Mouse (Mus musculus) limb, embryonic 12.5 days (tissue): Measurements from ENCODE around the gene Clca2. TPM values are rescaled to one million over a fixed set of nuclear protein-coding genes. Genes with fewer than 3 reads are reported as not detected.
"Not testable (repeated sequence)": the region's sequence is repeated elsewhere in the genome, so short reads cannot be mapped to it uniquely, and the experiment has no call there.

Experiments
- ATAC-seq: fragments of 200-750 bp; cut with Nextera tagmentation; 2 replicates; pipeline ENCODE4 v1.8.0; 2017; ENCODE audit warnings: low read depth, moderate TSS enrichment; ENCODE audit not compliant: insufficient number of reproducible peaks, insufficient read depth, low FRiP score, low TSS enrichment
- H3K27ac ChIP-seq: fragments of 300-500 bp; sonication (generic); 2 replicates; pipeline ENCODE4 v1.5.1; 2016; ENCODE audit warnings: mild to moderate bottlenecking, moderate library complexity
- H3K27me3 ChIP-seq: fragments of 300-500 bp; sonication (generic); 2 replicates; pipeline ENCODE4 v1.6.1; 2016; ENCODE audit warnings: mild to moderate bottlenecking, moderate library complexity
- H3K36me3 ChIP-seq: fragments of 300-500 bp; sonication (generic); 2 replicates; pipeline ENCODE4 v1.6.1; 2016; ENCODE audit warnings: mild to moderate bottlenecking, moderate library complexity
- H3K4me1 ChIP-seq: fragments of 300-500 bp; sonication (generic); replicated peaks from 2 replicates; pipeline ENCODE4 v1.6.1; 2016
- H3K4me2 ChIP-seq: fragments of 300-500 bp; sonication (generic); 2 replicates; pipeline ENCODE4 v1.6.1; 2016; ENCODE audit warnings: mild to moderate bottlenecking, moderate library complexity
- H3K4me3 ChIP-seq: fragments of 300-500 bp; sonication (generic); replicated peaks from 2 replicates; pipeline ENCODE4 v1.5.1; 2016; ENCODE audit warnings: mild to moderate bottlenecking
- H3K9ac ChIP-seq: fragments of 300-500 bp; sonication (generic); replicated peaks from 2 replicates; pipeline ENCODE4 v1.6.1; 2016; ENCODE audit warnings: mild to moderate bottlenecking, moderate library complexity
- H3K9me3 ChIP-seq: fragments of 300-500 bp; sonication (generic); 2 replicates; pipeline ENCODE4 v1.6.1; 2016; ENCODE audit warnings: mild to moderate bottlenecking, moderate library complexity
- WGBS: fragments of 180-500 bp; shearing (Covaris S2); methylation state at CpG from one replicate; pipeline ENCODE4 v1.1.7; 2016; 5-methylcytosine and 5-hydroxymethylcytosine counted together
- polyA plus RNA-seq: library from polyadenylated mRNA; unstranded; fragments of >200 nt; fragmentation: Nextera tagmentation; extraction: Ambion mirVana; gene quantifications from 2 replicates; pipeline ENCODE4 v1.2.1, GENCODE M21; 2016

Gene Clca2
- polyA plus RNA-seq, 1 experiment from 2014 or later: 0.53 TPM

- no peaks in the 10 kb centered on the region for H3K36me3 ChIP-seq
- 78% methylated on average over 1 of the region's 1 CpGs for WGBS
- H3K4me3 ChIP-seq: no peak overlapping the region
- no peaks in the 10 kb centered on the region for H3K27me3 ChIP-seq
- no peak overlapping the region for H3K27ac ChIP-seq
- ATAC-seq: no peak
- no peak overlapping the region for H3K4me2 ChIP-seq
- H3K9ac ChIP-seq: no peak overlapping the region
- no peaks in the 10 kb centered on the region; the same call in 1 of the 2 replicates for H3K9me3 ChIP-seq
- no peaks in the 10 kb centered on the region for H3K4me1 ChIP-seq
Observed at GRCm38 (mm10) chr3:145083081-145083480, 16.2 kb downstream of the Clca2 start.

GRCm38 (mm10) chr3:145080904-145081303, 18.3 kb downstream of the Clca2 start:
- Histone ChIP-seq H3K9me3 (no peaks in the 10 kb centered on the region; the same call in 1 of the 2 replicates), H3K4me2 (no peak overlapping the region), H3K27me3 (no peaks in the 10 kb centered on the region), H3K4me3 (no peak overlapping the region), H3K36me3 (no peaks in the 10 kb centered on the region), H3K27ac (no peak overlapping the region), H3K9ac (no peak overlapping the region), H3K4me1 (no peaks in the 10 kb centered on the region)
- ATAC-seq: no peak
- 78% methylated on average over 8 of the region's 8 CpGs for WGBS

- WGBS: 88% methylated on average over 6 of the region's 6 CpGs
- no peaks in the 10 kb centered on the region for H3K27me3 ChIP-seq
- H3K4me2 ChIP-seq: no peak overlapping the region
- no peak overlapping the region for H3K27ac ChIP-seq
- H3K36me3 ChIP-seq: no peaks in the 10 kb centered on the region
- no peak for ATAC-seq
- H3K4me3 ChIP-seq: no peak overlapping the region
- no peaks in the 10 kb centered on the region for H3K9me3 ChIP-seq
- no peak overlapping the region for H3K9ac ChIP-seq
- H3K4me1 ChIP-seq: no peaks in the 10 kb centered on the region
Observed at GRCm38 (mm10) chr3:145078405-145078804, 20.8 kb downstream of the Clca2 start.

- no peaks in the 10 kb centered on the region for H3K9me3 ChIP-seq
- no peak for ATAC-seq
- no peak overlapping the region for H3K4me3 ChIP-seq
- no peak overlapping the region for H3K4me2 ChIP-seq
- no peaks in the 10 kb centered on the region for H3K4me1 ChIP-seq
- H3K36me3 ChIP-seq: no peaks in the 10 kb centered on the region
- H3K27me3 ChIP-seq: no peaks in the 10 kb centered on the region
- H3K9ac ChIP-seq: no peak overlapping the region
- WGBS: 88% methylated on average over 3 of the region's 3 CpGs
- H3K27ac ChIP-seq: no peak overlapping the region
Observed at GRCm38 (mm10) chr3:145072339-145072738, 26.9 kb downstream of the Clca2 start.

GRCm38 (mm10) chr3:145068964-145069363, 30.3 kb downstream of the Clca2 start:
- Histone ChIP-seq H3K27me3 (no peaks in the 10 kb centered on the region), H3K27ac (no peak overlapping the region), H3K4me3 (no peak overlapping the region), H3K4me1 (no peaks in the 10 kb centered on the region), H3K9ac (no peak overlapping the region), H3K4me2 (no peak overlapping the region), H3K36me3 (no peaks in the 10 kb centered on the region), H3K9me3 (no peaks in the 10 kb centered on the region)
- no peak for ATAC-seq
- WGBS: 80% methylated on average over 4 of the region's 4 CpGs

GRCm38 (mm10) chr3:145055138-145055537, 44.1 kb downstream of the Clca2 start:
- not testable (repeated sequence) for H3K9me3 ChIP-seq, ATAC-seq, H3K4me1 ChIP-seq, H3K27me3 ChIP-seq, H3K36me3 ChIP-seq, H3K4me2 ChIP-seq, H3K9ac ChIP-seq, H3K27ac ChIP-seq, H3K4me3 ChIP-seq
- WGBS: 95% methylated on average over 3 of the region's 3 CpGs

GRCm38 (mm10) chr3:145049820-145050219, 49.4 kb downstream of the Clca2 start:
- ATAC-seq: no peak
- Histone ChIP-seq H3K27ac (no peak overlapping the region), H3K27me3 (no peaks in the 10 kb centered on the region), H3K4me3 (no peak overlapping the region), H3K36me3 (no peaks in the 10 kb centered on the region), H3K9me3 (no peaks in the 10 kb centered on the region), H3K4me2 (no peak overlapping the region), H3K4me1 (no peaks in the 10 kb centered on the region), H3K9ac (no peak overlapping the region)
- WGBS: 67% methylated on average over 3 of the region's 3 CpGs

GRCm38 (mm10) chr3:145038813-145039212, 60.4 kb downstream of the Clca2 start:
- Histone ChIP-seq H3K9me3 (no peaks in the 10 kb centered on the region), H3K4me1 (no peaks in the 10 kb centered on the region), H3K4me2 (no peak overlapping the region), H3K9ac (no peak overlapping the region), H3K27me3 (no peaks in the 10 kb centered on the region), H3K36me3 (no peaks in the 10 kb centered on the region), H3K4me3 (no peak overlapping the region), H3K27ac (no peak overlapping the region)
- WGBS: 44% methylated on average over 3 of the region's 3 CpGs
- no peak for ATAC-seq

GRCm38 (mm10) chr3:145032676-145033075, 66.6 kb downstream of the Clca2 start, which contains the start of gene Clca1:
Gene Clca1 (minus strand): TSS chr3:145032776.
- no peaks in the 10 kb centered on the region for H3K9me3 ChIP-seq
- H3K4me1 ChIP-seq: no peaks in the 10 kb centered on the region
- no peak within 1 kb of the TSS for H3K4me2 ChIP-seq
- H3K27me3 ChIP-seq: no peaks in the 10 kb centered on the region; the same call in 1 of the 2 replicates
- no peak for ATAC-seq
- no peaks in the 10 kb centered on the region for H3K36me3 ChIP-seq
- no peak within 1 kb of the TSS for H3K4me3 ChIP-seq
- H3K27ac ChIP-seq: no peak within 1 kb of the TSS
- no peak within 1 kb of the TSS for H3K9ac ChIP-seq

GRCm38 (mm10) chr3:145028036-145028435, 71.2 kb downstream of the Clca2 start:
- WGBS: 61% methylated on average over 3 of the region's 3 CpGs
- Histone ChIP-seq H3K27ac (no peak overlapping the region), H3K9ac (no peak overlapping the region), H3K4me3 (no peak overlapping the region), H3K36me3 (no peaks in the 10 kb centered on the region), H3K4me1 (no peaks in the 10 kb centered on the region), H3K4me2 (no peak overlapping the region), H3K27me3 (no peaks in the 10 kb centered on the region; the same call in 1 of the 2 replicates), H3K9me3 (no peaks in the 10 kb centered on the region)
- ATAC-seq: no peak

GRCm38 (mm10) chr3:145026750-145027149, 72.5 kb downstream of the Clca2 start:
- no peaks in the 10 kb centered on the region for H3K9me3 ChIP-seq
- H3K9ac ChIP-seq: no peak overlapping the region
- WGBS: 20% methylated on average over 3 of the region's 3 CpGs
- no peaks in the 10 kb centered on the region for H3K36me3 ChIP-seq
- ATAC-seq: no peak
- no peaks in the 10 kb centered on the region for H3K4me1 ChIP-seq
- H3K4me2 ChIP-seq: no peak overlapping the region
- H3K27me3 ChIP-seq: no peaks in the 10 kb centered on the region; the same call in 1 of the 2 replicates
- no peak overlapping the region for H3K4me3 ChIP-seq
- H3K27ac ChIP-seq: no peak overlapping the region
